Comparison of ENCODE assay signal across 17 mouse cellular contexts in the genomic region with DNA sequence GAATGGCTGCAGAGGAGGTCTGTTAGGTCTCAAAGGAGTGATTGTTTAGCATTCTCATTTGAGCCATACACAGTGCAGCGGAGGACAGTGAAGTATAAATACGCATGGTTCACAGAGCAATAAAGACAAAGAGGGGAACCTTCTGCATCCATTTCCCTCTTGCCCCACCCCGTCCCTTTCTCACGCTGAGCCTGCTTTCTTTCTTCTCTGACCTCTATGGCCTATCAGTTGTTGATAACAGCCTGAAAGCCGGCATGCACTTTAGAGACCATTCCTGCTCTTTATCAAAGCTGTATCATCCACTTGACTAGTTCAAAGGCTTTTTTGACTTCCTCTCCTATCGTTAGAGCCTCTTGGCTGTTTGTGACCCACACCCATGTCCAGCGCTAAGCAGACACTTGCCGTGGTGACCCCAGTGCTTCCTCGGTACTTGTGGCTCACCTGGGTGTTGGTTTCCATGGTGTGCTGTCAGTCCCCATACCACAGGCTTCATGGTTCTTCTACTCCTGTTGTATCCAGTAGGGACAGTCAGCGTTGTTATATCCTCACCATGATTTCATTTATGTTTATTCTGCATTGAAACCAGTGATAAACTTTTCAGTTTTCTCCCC.
DNase-seq lines count a peak whose midpoint lies in the region; ATAC-seq lines count a peak whose summit lies in the region.
"Had no signal": no experiment of that assay in that cellular context is flagged by ENCODE, and none has a peak within 500 bp of the region (broad histone marks: within the 10 kb centered on the region; RNA-seq: fewer than 3 reads in every experiment).

No protein-coding gene starts in this region.

- no peaks in the 10 kb centered on the region for H3K9me3 ChIP-seq in heart, embryonic 16.5 days (replicated peaks; ENCODE audit: control insufficient read depth, low read length)
- H3K9me3 ChIP-seq: kidney, embryonic 15.5 days; midbrain, embryonic 12.5 days had no signal

- DNase-seq in heart, adult 11 months = peak; percentile 57
- no peak for DNase-seq in heart, postnatal 4 days
- DNase-seq in heart, postnatal 10 days = no peak
- DNase-seq in embryo, embryonic 10.5 days (ENCODE audit: low spot score) = peak; percentile 33
- DNase-seq in retina, embryonic 14.5 days (ENCODE audit: low spot score) = peak; percentile 13
- no peak for DNase-seq in kidney, postnatal 14 days
- DNase-seq in cerebellum, adult 8-10 months = no peak
- DNase-seq: adrenal gland, postnatal 14 days; cerebellum, postnatal 10 days; layer of hippocampus, postnatal 36 days; thymus, adult 18-20 months; thymus, postnatal 4 days had no signal

- H3K27ac ChIP-seq in heart, embryonic 16.5 days (ENCODE audit: low read length) = no peak overlapping the region
- H3K27ac ChIP-seq: kidney, embryonic 15.5 days; liver, embryonic 14.5 days; midbrain, embryonic 12.5 days had no signal

- no peak overlapping the region for H3K9ac ChIP-seq in heart, embryonic 16.5 days (ENCODE audit: low read length)
- H3K9ac ChIP-seq: kidney, embryonic 15.5 days; liver, embryonic 14.5 days; midbrain, embryonic 12.5 days had no signal

- H3K4me1 ChIP-seq in heart, embryonic 16.5 days (ENCODE audit: control insufficient read depth, insufficient read depth, low read length) = peaks cover 10% of the 10 kb centered on the region
- H3K4me1 ChIP-seq: midbrain, embryonic 12.5 days had no signal

- WGBS in heart, embryonic 16.5 days = 18% methylated on average over 10 of the region's 10 CpGs

- intact Hi-C loops in heart, postnatal 10 days (cut with DNase I) = no loop called here

- H3K27me3 ChIP-seq in heart, embryonic 16.5 days (ENCODE audit: control insufficient read depth, insufficient read depth, low read length) = no peaks in the 10 kb centered on the region
- H3K27me3 ChIP-seq: kidney, embryonic 15.5 days; midbrain, embryonic 12.5 days had no signal

- H3K36me3 ChIP-seq in heart, embryonic 16.5 days (ENCODE audit: control insufficient read depth, insufficient read depth) = no peaks in the 10 kb centered on the region
- H3K36me3 ChIP-seq: kidney, embryonic 15.5 days; midbrain, embryonic 12.5 days had no signal

- no peak overlapping the region for H3K4me3 ChIP-seq in heart, embryonic 16.5 days (ENCODE audit: low read length)
- H3K4me3 ChIP-seq: kidney, embryonic 15.5 days; midbrain, embryonic 12.5 days had no signal

- ATAC-seq in heart, embryonic 16.5 days (replicated peaks; ENCODE audit: extremely low read depth, insufficient read depth, low FRiP score) = no peak
- ATAC-seq: inflammation-experienced regulatory T-cells, adult 6 months had no signal

- H3K4me2 ChIP-seq in heart, embryonic 16.5 days (ENCODE audit: low read depth, low read length) = 0 out of 2 replicates have a peak overlapping the region, but pooled peaks have one; percentile 4
- H3K4me2 ChIP-seq: kidney, embryonic 15.5 days; midbrain, embryonic 12.5 days had no signal

Comparison
In these comparisons a context has a peak if more than half of its experiments do, and no peak if none do; other contexts are left out.
1. DNase-seq: peak in heart, adult 11 months (single experiment), embryo, embryonic 10.5 days (single experiment) and retina, embryonic 14.5 days (single experiment); none in heart, postnatal 4 days (single experiment), heart, postnatal 10 days (0 of 2), kidney, postnatal 14 days (single experiment) and cerebellum, adult 8-10 months (single experiment).